Mouse (Mus musculus): ENCODE measurements around the gene Rims1. TPM values are rescaled to one million over a fixed set of nuclear protein-coding genes. Genes with fewer than 3 reads are reported as not detected.

The Rims1 gene
- total and polyA plus RNA-seq, 2 experiments from 2014 or later, result 26.2 to 65.5 TPM

DNA sequence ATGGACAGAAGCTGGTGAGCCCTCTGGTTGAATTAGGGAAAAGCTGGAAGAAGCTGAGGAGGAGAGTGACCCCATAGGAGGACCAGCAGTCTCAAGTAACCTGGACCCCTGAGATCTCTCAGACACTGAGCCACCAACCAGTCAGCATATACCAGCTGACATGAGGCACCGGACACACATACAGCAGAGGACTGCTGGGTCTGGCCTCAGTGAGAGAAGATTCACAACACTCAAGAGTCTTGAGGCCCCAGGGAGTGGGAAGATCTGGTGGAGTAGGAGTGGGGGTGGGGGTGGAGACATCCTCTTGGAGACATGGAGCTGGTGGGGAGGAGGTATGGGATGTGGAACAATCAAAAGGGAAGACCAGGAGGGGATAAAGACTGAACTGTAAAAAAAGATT is 233.1 kb downstream of the Rims1 start:
- H3K27ac ChIP-seq (ENCODE audit: low read depth, low read length), result no peak overlapping the region
- DNase-seq (ENCODE audit: low spot score) (no peak), ATAC-seq (ENCODE audit: low FRiP score) (no peak)
- no peaks in the 10 kb centered on the region for H3K9me3 ChIP-seq (ENCODE audit: low read length)
- no peak for TF ChIP-seq CTCF (IDR thresholded peaks at IDR 0.05)
- H3K36me3 ChIP-seq (ENCODE audit: insufficient read depth, low read length), result no peaks in the 10 kb centered on the region
- H3K4me2 ChIP-seq (ENCODE audit: low read depth, low read length, poor library complexity, severe bottlenecking), result no peak overlapping the region
- no peak overlapping the region for H3K9ac ChIP-seq (replicated peaks; ENCODE audit: low read length, poor library complexity, severe bottlenecking)
- H3K4me1 ChIP-seq (ENCODE audit: insufficient read depth, low read length), result no peaks in the 10 kb centered on the region
- no peaks in the 10 kb centered on the region for H3K27me3 ChIP-seq (ENCODE audit: insufficient read depth, low read length)
- no peak overlapping the region for H3K4me3 ChIP-seq (ENCODE audit: low read depth, low read length)
- 100% methylated on average over 1 of the region's 1 CpGs for WGBS

DNA sequence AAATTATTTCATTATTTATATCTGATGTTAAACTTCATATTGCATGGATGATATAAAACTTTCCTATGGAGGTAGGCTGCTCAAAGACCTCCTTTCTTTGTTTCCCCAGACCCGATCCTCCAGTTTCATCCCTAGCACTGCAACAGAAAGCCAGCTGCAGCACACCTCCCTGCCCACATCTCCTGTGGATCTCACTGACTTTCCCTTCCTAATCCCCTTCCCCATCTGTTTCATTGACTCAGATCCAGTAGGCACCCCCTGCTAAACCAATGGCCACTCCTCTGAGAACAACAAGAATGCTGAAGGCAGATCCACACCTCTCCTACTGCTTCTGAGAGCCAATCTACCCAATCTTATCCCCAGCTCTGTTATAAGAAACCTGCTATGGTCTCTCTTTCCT is 259.5 kb downstream of the Rims1 start:
- DNase-seq (ENCODE audit: low spot score) (peak; percentile 21), ATAC-seq (ENCODE audit: low FRiP score) (no peak)
- Histone ChIP-seq H3K9ac (replicated peaks; ENCODE audit: low read length, poor library complexity, severe bottlenecking) (no peak overlapping the region), H3K9me3 (ENCODE audit: low read length) (no peaks in the 10 kb centered on the region), H3K4me2 (ENCODE audit: low read depth, low read length, poor library complexity, severe bottlenecking) (no peak overlapping the region), H3K27me3 (ENCODE audit: insufficient read depth, low read length) (no peaks in the 10 kb centered on the region), H3K27ac (ENCODE audit: low read depth, low read length) (no peak overlapping the region), H3K4me1 (ENCODE audit: insufficient read depth, low read length) (no peaks in the 10 kb centered on the region), H3K36me3 (ENCODE audit: insufficient read depth, low read length) (no peaks in the 10 kb centered on the region), H3K4me3 (ENCODE audit: low read depth, low read length) (no peak overlapping the region)
- TF ChIP-seq CTCF (IDR thresholded peaks at IDR 0.05), result no peak
- WGBS, result 76% methylated on average over 1 of the region's 1 CpGs

DNA sequence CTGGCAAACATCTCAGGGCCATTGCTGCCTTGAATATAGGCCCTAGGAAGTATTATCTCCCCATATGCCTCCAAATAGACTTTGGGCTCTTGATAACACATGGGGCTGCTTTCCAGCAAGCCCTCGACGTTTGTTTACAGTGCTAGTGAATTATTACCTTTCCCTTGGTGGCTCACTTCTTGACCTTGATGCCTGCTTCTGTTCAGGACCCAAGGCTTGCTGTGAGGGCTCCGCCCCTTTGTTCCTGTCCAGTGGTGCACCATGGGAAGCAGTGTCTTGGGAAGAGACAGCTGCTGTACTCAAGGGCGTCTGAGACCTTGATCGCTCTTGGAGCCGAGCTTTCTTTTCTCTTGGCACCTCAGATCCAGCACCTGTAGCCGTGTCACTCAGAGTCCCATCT is 267.7 kb downstream of the Rims1 start:
- ATAC-seq (ENCODE audit: low FRiP score) (no peak), DNase-seq (ENCODE audit: low spot score) (no peak)
- H3K4me2 ChIP-seq (ENCODE audit: low read depth, low read length, poor library complexity, severe bottlenecking), result no peak overlapping the region
- no peaks in the 10 kb centered on the region for H3K9me3 ChIP-seq (ENCODE audit: low read length)
- no peak for TF ChIP-seq CTCF (IDR thresholded peaks at IDR 0.05)
- H3K27me3 ChIP-seq (ENCODE audit: insufficient read depth, low read length), result no peaks in the 10 kb centered on the region
- H3K4me1 ChIP-seq (ENCODE audit: insufficient read depth, low read length), result no peaks in the 10 kb centered on the region
- H3K4me3 ChIP-seq (ENCODE audit: low read depth, low read length), result no peak overlapping the region
- WGBS, result 87% methylated on average over 7 of the region's 7 CpGs
- H3K27ac ChIP-seq (ENCODE audit: low read depth, low read length), result no peak overlapping the region
- H3K36me3 ChIP-seq (ENCODE audit: insufficient read depth, low read length), result no peaks in the 10 kb centered on the region
- no peak overlapping the region for H3K9ac ChIP-seq (replicated peaks; ENCODE audit: low read length, poor library complexity, severe bottlenecking)

DNA sequence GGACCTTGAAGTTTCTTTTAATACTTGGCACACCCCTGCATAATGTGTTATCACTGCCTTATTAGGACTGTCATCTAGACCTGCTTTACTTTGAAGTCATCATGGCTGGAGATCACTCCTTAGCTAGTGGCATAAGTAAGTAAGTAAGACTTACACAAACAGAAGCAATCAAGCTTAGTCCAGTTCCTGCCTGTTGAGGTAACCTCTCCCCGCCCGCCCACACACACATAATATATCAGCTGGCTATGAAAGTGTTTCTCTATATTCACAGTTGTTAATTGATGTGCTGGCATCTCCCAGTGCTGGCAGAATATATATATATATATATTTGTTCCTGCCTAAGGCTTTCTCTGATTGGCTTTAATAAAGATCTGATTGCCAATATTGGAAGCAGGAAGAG is 269.0 kb downstream of the Rims1 start:
- Histone ChIP-seq H3K36me3 (ENCODE audit: insufficient read depth, low read length) (no peaks in the 10 kb centered on the region), H3K27ac (ENCODE audit: low read depth, low read length) (no peak overlapping the region), H3K4me1 (ENCODE audit: insufficient read depth, low read length) (no peaks in the 10 kb centered on the region), H3K9me3 (ENCODE audit: low read length) (no peaks in the 10 kb centered on the region), H3K9ac (replicated peaks; ENCODE audit: low read length, poor library complexity, severe bottlenecking) (no peak overlapping the region), H3K27me3 (ENCODE audit: insufficient read depth, low read length) (no peaks in the 10 kb centered on the region), H3K4me2 (ENCODE audit: low read depth, low read length, poor library complexity, severe bottlenecking) (no peak overlapping the region), H3K4me3 (ENCODE audit: low read depth, low read length) (no peak overlapping the region)
- TF ChIP-seq CTCF (IDR thresholded peaks at IDR 0.05), result no peak
- ATAC-seq (ENCODE audit: low FRiP score) (no peak), DNase-seq (ENCODE audit: low spot score) (no peak)
- 91% methylated on average over 2 of the region's 2 CpGs for WGBS

DNA sequence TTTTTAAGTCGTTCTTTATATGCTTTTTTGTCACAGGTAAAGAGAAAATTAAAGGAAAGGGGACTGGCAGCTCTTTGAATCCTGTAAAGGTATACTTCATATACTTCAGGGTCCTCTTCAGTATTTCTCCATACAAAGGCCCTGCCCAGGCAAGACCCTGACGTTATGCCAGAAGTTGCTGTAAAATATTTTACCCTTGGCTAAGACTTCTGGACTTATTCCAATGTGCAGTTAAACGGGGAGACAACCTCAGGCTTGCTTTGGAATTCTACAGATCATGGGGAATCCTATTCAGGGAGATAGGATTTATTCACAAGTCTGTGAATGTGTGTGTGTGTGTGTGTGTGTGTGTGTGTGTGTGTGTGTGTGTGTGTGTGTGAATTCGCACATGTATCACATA is 270.7 kb downstream of the Rims1 start:
- WGBS, result 53% methylated on average over 4 of the region's 4 CpGs
- ATAC-seq (ENCODE audit: low FRiP score), result no peak
- H3K27me3 ChIP-seq (ENCODE audit: insufficient read depth, low read length), result no peaks in the 10 kb centered on the region
- no peaks in the 10 kb centered on the region for H3K36me3 ChIP-seq (ENCODE audit: insufficient read depth, low read length)
- no peak overlapping the region for H3K9ac ChIP-seq (replicated peaks; ENCODE audit: low read length, poor library complexity, severe bottlenecking)
- TF ChIP-seq CTCF (IDR thresholded peaks at IDR 0.05), result no peak
- no peaks in the 10 kb centered on the region for H3K9me3 ChIP-seq (ENCODE audit: low read length)
- no peaks in the 10 kb centered on the region for H3K4me1 ChIP-seq (ENCODE audit: insufficient read depth, low read length)
- DNase-seq (ENCODE audit: low spot score), result no peak
- H3K4me3 ChIP-seq (ENCODE audit: low read depth, low read length), result no peak overlapping the region
- no peak overlapping the region for H3K27ac ChIP-seq (ENCODE audit: low read depth, low read length)
- no peak overlapping the region for H3K4me2 ChIP-seq (ENCODE audit: low read depth, low read length, poor library complexity, severe bottlenecking)

DNA sequence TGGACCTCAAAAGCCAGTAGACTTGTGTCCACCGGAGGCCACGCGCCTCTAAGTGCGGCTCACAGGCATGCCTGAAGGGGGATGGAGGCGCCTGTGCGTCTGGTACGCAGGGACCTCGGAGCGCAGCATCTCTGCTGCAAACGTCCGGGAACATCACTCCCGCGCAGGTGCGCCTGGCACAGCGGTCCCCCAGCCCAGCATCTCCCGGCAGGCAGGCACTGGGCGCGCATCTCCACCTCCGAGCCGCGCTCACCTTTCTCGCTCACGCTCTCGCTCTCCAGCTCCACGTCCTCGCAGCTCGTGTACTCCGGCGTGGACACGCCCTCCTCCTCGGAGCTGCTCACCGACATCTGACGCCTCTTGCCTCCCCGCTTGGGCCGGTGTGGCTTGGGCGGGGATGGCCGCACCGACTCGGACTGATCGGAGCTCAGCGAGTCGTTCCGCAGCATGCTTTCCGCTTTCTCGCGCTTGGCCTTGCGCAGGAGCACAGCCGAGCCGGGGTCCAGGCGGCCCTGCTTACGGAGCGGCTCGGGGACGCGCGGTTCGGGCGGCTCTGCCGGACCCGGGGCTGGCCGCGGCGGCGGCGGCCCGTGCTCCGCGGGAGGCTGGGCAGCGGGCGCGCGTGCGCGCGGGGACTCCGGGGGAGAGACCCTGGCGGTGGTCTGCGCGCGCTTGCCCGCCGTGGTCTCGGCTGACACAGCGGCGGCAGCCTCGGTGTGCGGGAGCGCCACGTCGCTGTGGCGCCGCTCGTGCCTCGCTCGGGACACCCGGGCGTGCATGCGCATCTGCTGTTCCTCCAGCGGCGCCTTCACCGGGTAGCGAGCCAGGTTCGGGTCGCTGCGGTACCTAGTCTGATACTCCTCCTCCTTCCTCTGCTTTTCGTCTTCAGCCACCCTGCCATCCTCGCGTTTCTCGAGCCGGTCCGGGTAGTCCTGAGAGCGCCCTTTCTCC is 272.4 kb downstream of the Rims1 start:
- peak overlapping the region; percentile 70 for H3K9ac ChIP-seq (replicated peaks; ENCODE audit: low read length, poor library complexity, severe bottlenecking)
- H3K4me1 ChIP-seq (ENCODE audit: insufficient read depth, low read length), result no peaks in the 10 kb centered on the region
- H3K27ac ChIP-seq (ENCODE audit: low read depth, low read length), result peak overlapping the region; percentile 84
- H3K36me3 ChIP-seq (ENCODE audit: insufficient read depth, low read length), result no peaks in the 10 kb centered on the region
- DNase-seq (ENCODE audit: low spot score), result peak; percentile 53
- H3K4me3 ChIP-seq (ENCODE audit: low read depth, low read length), result peak overlapping the region; percentile 77
- WGBS, result under 1% methylated on average over 101 of the region's 112 CpGs
- peak; percentile 86 for ATAC-seq (ENCODE audit: low FRiP score)
- no peaks in the 10 kb centered on the region for H3K9me3 ChIP-seq (ENCODE audit: low read length)
- H3K27me3 ChIP-seq (ENCODE audit: insufficient read depth, low read length), result no peaks in the 10 kb centered on the region
- peak overlapping the region; percentile 83 for H3K4me2 ChIP-seq (ENCODE audit: low read depth, low read length, poor library complexity, severe bottlenecking)
- peak; percentile 31 for TF ChIP-seq CTCF (IDR thresholded peaks at IDR 0.05)
